Mouse (Mus musculus) adrenal gland, postnatal 4 days (tissue): ENCODE data around the gene Mlxipl. TPM values are rescaled to one million over a fixed set of nuclear protein-coding genes. Genes with fewer than 3 reads are reported as not detected.
"Not testable (repeated sequence)": the region's sequence is repeated elsewhere in the genome, so short reads cannot be mapped to it uniquely, and the experiment has no call there.

ENCODE experiments used
- DNase-seq, 2 experiments: peaks; one replicate each; pipeline ENCODE4 v3.0.0; 2021 to 2022; ENCODE audit warnings: low spot score in 2 of 2, mixed read lengths in 2 of 2
- long read RNA-seq, 2 experiments: library from polyadenylated mRNA; stranded (forward); transcript quantifications; one replicate each; pipeline ENCODE4 v2.0.0; 2021
- total RNA-seq, 2 experiments: library from RNA; stranded (reverse); gene quantifications; 2 replicates each; pipeline ENCODE4 v1.2.3; 2021

Mlxipl gene
- total RNA-seq: 10 to 100 TPM; 37.8 to 38.7 TPM
- long read RNA-seq, experiment 1, partial matches to known transcripts: 5 of 23 reads
- long read RNA-seq, experiment 1, other reads (novel, unspliced or antisense): 18 of 23 reads
- long read RNA-seq, experiment 2, partial matches to known transcripts: 15 of 19 reads
- long read RNA-seq, experiment 2, other reads (novel, unspliced or antisense): 3 of 19 reads

- DNase-seq: no peak
These were observed at the start of gene Mlxipl for GRCm38 (mm10) chr5:135089653-135090052. TSS of gene Mlxipl (plus strand) at chr5:135089890.

- DNase-seq: no peak
These were observed 49.6 kb upstream of the Mlxipl start for GRCm38 (mm10) chr5:135040059-135040458.

GRCm38 (mm10) chr5:135040777-135041176 lies 48.9 kb upstream of the Mlxipl start:
- DNase-seq: no peak

GRCm38 (mm10) chr5:135042105-135042788 lies 47.4 kb upstream of the Mlxipl start:
- DNase-seq: no peak

GRCm38 (mm10) chr5:135044575-135044974 lies 45.1 kb upstream of the Mlxipl start:
- DNase-seq: no peak

GRCm38 (mm10) chr5:135048539-135048938 lies 41.2 kb upstream of the Mlxipl start:
- no peak for DNase-seq

GRCm38 (mm10) chr5:135049268-135049667 lies 40.4 kb upstream of the Mlxipl start:
- DNase-seq: not testable (repeated sequence)

GRCm38 (mm10) chr5:135053356-135053755 lies 36.3 kb upstream of the Mlxipl start:
- DNase-seq: no peak

GRCm38 (mm10) chr5:135063629-135064381 lies 25.9 kb upstream of the Mlxipl start, which contains the start of gene Dnajc30:
TSS of gene Dnajc30 (plus strand) at chr5:135064202.
- DNase-seq: peak; percentile 89 to 96

GRCm38 (mm10) chr5:135064382-135064766 lies 25.3 kb upstream of the Mlxipl start:
- no peak for DNase-seq

- DNase-seq: not testable (repeated sequence)
These were observed 24.7 kb upstream of the Mlxipl start, which contains the start of gene Bud23 for GRCm38 (mm10) chr5:135064909-135065446. TSS of gene Bud23 (minus strand) at chr5:135064959.

GRCm38 (mm10) chr5:135066008-135066407 lies 23.7 kb upstream of the Mlxipl start:
- no peak for DNase-seq

- no peak for DNase-seq
These were observed 19.2 kb upstream of the Mlxipl start for GRCm38 (mm10) chr5:135070448-135070847.

GRCm38 (mm10) chr5:135072061-135072460 lies 17.6 kb upstream of the Mlxipl start:
- DNase-seq: no peak

- no peak for DNase-seq
These were observed 17.0 kb upstream of the Mlxipl start for GRCm38 (mm10) chr5:135072720-135073119.

GRCm38 (mm10) chr5:135073349-135074150 lies 16.1 kb upstream of the Mlxipl start:
- no peak for DNase-seq

- DNase-seq: no peak
These were observed 14.0 kb upstream of the Mlxipl start for GRCm38 (mm10) chr5:135075655-135076054.

- no peak for DNase-seq
These were observed 13.3 kb upstream of the Mlxipl start for GRCm38 (mm10) chr5:135076368-135076767.

- DNase-seq: no peak
These were observed 12.7 kb upstream of the Mlxipl start for GRCm38 (mm10) chr5:135076931-135077505.
